Mouse (Mus musculus) brown adipose tissue, adult 24 weeks (tissue): Measurements from ENCODE around the gene Amotl2. TPM values are rescaled to one million over a fixed set of nuclear protein-coding genes. Genes with fewer than 3 reads are reported as not detected.
A peak's percentile ranks its signal among the peaks of the same experiment; 100 is the strongest.

Source experiments
- H3K27ac ChIP-seq: fragments of 200-500 bp; replicated peaks from 2 replicates; pipeline ENCODE4 v1.5.1; 2012; ENCODE audit warnings: low read depth, mild to moderate bottlenecking, low read length
- H3K4me1 ChIP-seq: fragments of 200-500 bp; 2 replicates; pipeline ENCODE4 v1.6.1; 2012; ENCODE audit warnings: low read length, mixed read lengths; ENCODE audit not compliant: control insufficient read depth, insufficient read depth, insufficient read length
- H3K4me3 ChIP-seq: fragments of 200-500 bp; 2 replicates; pipeline ENCODE4 v1.5.1; 2012; ENCODE audit warnings: low read depth, mild to moderate bottlenecking, low read length, moderate library complexity; ENCODE audit not compliant: insufficient read depth
- polyA plus RNA-seq: library from polyadenylated mRNA; stranded (reverse); fragments of >200 nt; gene quantifications from 2 replicates; pipeline ENCODE4 v1.2.4, GENCODE M21; 2012; ENCODE audit not compliant: missing spikeins, insufficient read depth, insufficient read length

The Amotl2 gene
- polyA plus RNA-seq, 1 experiment = 33.0 TPM

- H3K27ac ChIP-seq = peak overlapping the region; percentile 55
- H3K4me1 ChIP-seq = peaks cover 30% of the 10 kb centered on the region
Measured at GRCm38 (mm10) chr9:102735996-102736395, 19.5 kb downstream of the Amotl2 start.

GRCm38 (mm10) chr9:102737405-102737804 is 20.9 kb downstream of the Amotl2 start:
- Histone ChIP-seq H3K27ac (no peak overlapping the region), H3K4me1 (peaks cover 21% of the 10 kb centered on the region), H3K4me3 (no peak overlapping the region)

More at GRCm38 (mm10) chr9:102735996-102736395, 19.5 kb downstream of the Amotl2 start:
- no peak overlapping the region for H3K4me3 ChIP-seq

- Histone ChIP-seq H3K4me1 (peaks cover 16% of the 10 kb centered on the region), H3K4me3 (no peak overlapping the region), H3K27ac (peak overlapping the region; percentile 54; the same call in 1 of the 2 replicates)
Measured at GRCm38 (mm10) chr9:102746753-102747152, 30.3 kb downstream of the Amotl2 start.

GRCm38 (mm10) chr9:102747902-102748301 is 31.4 kb downstream of the Amotl2 start:
- H3K4me3 ChIP-seq = no peak overlapping the region
- peak overlapping the region; percentile 74 for H3K27ac ChIP-seq

GRCm38 (mm10) chr9:102749216-102749615 is 32.7 kb downstream of the Amotl2 start:
- no peak overlapping the region for H3K4me3 ChIP-seq
- H3K27ac ChIP-seq = peak overlapping the region; percentile 72
- H3K4me1 ChIP-seq = peaks cover 23% of the 10 kb centered on the region

More at GRCm38 (mm10) chr9:102747902-102748301, 31.4 kb downstream of the Amotl2 start:
- peaks cover 16% of the 10 kb centered on the region for H3K4me1 ChIP-seq

- H3K4me3 ChIP-seq = no peak overlapping the region
- H3K27ac ChIP-seq = no peak overlapping the region
- peaks cover 38% of the 10 kb centered on the region; the same call in 1 of the 2 replicates for H3K4me1 ChIP-seq
Measured at GRCm38 (mm10) chr9:102751632-102752303, 35.3 kb downstream of the Amotl2 start.

- peaks cover 41% of the 10 kb centered on the region; the same call in 1 of the 2 replicates for H3K4me1 ChIP-seq
- peak overlapping the region; percentile 78; the same call in 1 of the 2 replicates for H3K27ac ChIP-seq
Measured at GRCm38 (mm10) chr9:102753299-102753698, 36.8 kb downstream of the Amotl2 start.

GRCm38 (mm10) chr9:102755161-102755560 is 38.7 kb downstream of the Amotl2 start:
- Histone ChIP-seq H3K4me3 (no peak overlapping the region), H3K27ac (peak overlapping the region; percentile 89), H3K4me1 (peaks cover 50% of the 10 kb centered on the region)

More at GRCm38 (mm10) chr9:102753299-102753698, 36.8 kb downstream of the Amotl2 start:
- H3K4me3 ChIP-seq = no peak overlapping the region

- Histone ChIP-seq H3K4me3 (no peak overlapping the region), H3K4me1 (peaks cover 50% of the 10 kb centered on the region), H3K27ac (peak overlapping the region; percentile 89)
Measured at GRCm38 (mm10) chr9:102755591-102756270, 39.3 kb downstream of the Amotl2 start.

- Histone ChIP-seq H3K4me3 (no peak overlapping the region), H3K27ac (peak overlapping the region; percentile 89), H3K4me1 (peaks cover 50% of the 10 kb centered on the region)
Measured at GRCm38 (mm10) chr9:102756352-102756751, 39.9 kb downstream of the Amotl2 start.

GRCm38 (mm10) chr9:102758851-102759250 is 42.4 kb downstream of the Amotl2 start:
- Histone ChIP-seq H3K4me1 (peaks cover 55% of the 10 kb centered on the region), H3K4me3 (no peak overlapping the region), H3K27ac (peak overlapping the region; percentile 51)

GRCm38 (mm10) chr9:102759581-102760001 is 43.1 kb downstream of the Amotl2 start:
- peaks cover 52% of the 10 kb centered on the region for H3K4me1 ChIP-seq
- peak overlapping the region; percentile 51 for H3K27ac ChIP-seq
- H3K4me3 ChIP-seq = no peak overlapping the region

- no peak overlapping the region for H3K4me3 ChIP-seq
- peaks cover 32% of the 10 kb centered on the region for H3K4me1 ChIP-seq
- H3K27ac ChIP-seq = no peak overlapping the region
Measured at GRCm38 (mm10) chr9:102761599-102761998, 45.1 kb downstream of the Amotl2 start.

GRCm38 (mm10) chr9:102762836-102763235 is 46.4 kb downstream of the Amotl2 start:
- Histone ChIP-seq H3K27ac (peak overlapping the region; percentile 4; the same call in 1 of the 2 replicates), H3K4me1 (peaks cover 27% of the 10 kb centered on the region), H3K4me3 (no peak overlapping the region)

- Histone ChIP-seq H3K27ac (0 out of 2 replicates have a peak overlapping the region, but pooled peaks have one; percentile 4), H3K4me1 (peaks cover 22% of the 10 kb centered on the region), H3K4me3 (no peak overlapping the region)
Measured at GRCm38 (mm10) chr9:102763520-102763919, 47.0 kb downstream of the Amotl2 start.
